In the genomic region with DNA sequence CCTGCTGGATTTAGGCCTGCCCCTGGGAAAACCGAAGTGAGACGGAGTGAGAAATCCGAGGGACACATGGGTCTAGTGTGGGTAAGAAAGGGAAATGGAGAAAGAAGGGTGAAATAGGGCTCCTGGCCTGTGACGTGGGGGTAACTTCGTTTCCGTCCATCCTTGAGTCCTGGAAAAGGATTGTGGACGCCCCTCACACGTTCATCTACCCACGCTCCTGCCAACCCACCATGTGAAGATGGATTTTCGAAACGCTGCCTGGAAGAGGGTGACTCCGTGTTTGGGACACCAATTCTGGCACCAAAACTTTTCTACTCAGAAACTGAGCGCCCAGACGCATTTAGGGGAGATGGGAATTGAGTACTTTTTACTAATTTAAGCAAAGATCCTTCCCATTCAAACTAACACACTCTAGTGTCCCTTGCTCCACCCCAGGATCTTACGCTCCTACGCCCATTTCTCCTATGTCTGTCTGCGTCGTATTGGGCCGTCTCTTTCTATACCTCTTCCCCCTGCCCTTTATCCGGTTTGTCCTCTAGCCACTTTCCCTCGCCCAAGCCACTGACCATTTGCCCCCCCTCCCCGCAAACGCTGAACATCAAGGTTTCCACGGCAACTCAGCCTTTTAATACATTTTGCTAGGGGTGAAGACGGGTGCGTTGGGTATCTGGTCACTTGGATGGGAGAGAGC, we compare ENCODE assay signal across 10 mouse cellular contexts. TPM values are rescaled to one million over a fixed set of nuclear protein-coding genes. Genes with fewer than 3 reads are reported as not detected.
DNase-seq lines count a peak whose midpoint lies in the region; ATAC-seq and TF ChIP-seq lines count a peak whose summit lies in the region.
"Had no signal": no experiment of that assay in that cellular context is flagged by ENCODE, and none has a peak within 500 bp of the region (broad histone marks: within the 10 kb centered on the region; RNA-seq: fewer than 3 reads in every experiment).

No protein-coding gene starts in this region.

- TF ChIP-seq POLR2A in kidney, adult 2 months (IDR thresholded peaks at IDR 0.05; ENCODE audit: low read depth, low read length), result no peak

- no peaks in the 10 kb centered on the region for H3K9me3 ChIP-seq in ES-E14 (ENCODE audit: control insufficient read depth, insufficient read depth, low read depth, low read length)
- no peaks in the 10 kb centered on the region for H3K9me3 ChIP-seq in forebrain, embryonic 10.5 days
- no peaks in the 10 kb centered on the region for H3K9me3 ChIP-seq in liver, embryonic 12.5 days (replicated peaks)

- no peaks in the 10 kb centered on the region for H3K36me3 ChIP-seq in kidney, adult 2 months (ENCODE audit: control insufficient read depth, insufficient read depth, low read length)
- H3K36me3 ChIP-seq in ES-E14 (ENCODE audit: control insufficient read depth, insufficient read depth, low read length, poor library complexity, severe bottlenecking), result no peaks in the 10 kb centered on the region; the same call in 1 of the 2 replicates
- peaks cover 30% of the 10 kb centered on the region for H3K36me3 ChIP-seq in forebrain, embryonic 10.5 days (replicated peaks)
- H3K36me3 ChIP-seq in liver, embryonic 12.5 days, result no peaks in the 10 kb centered on the region

- no peaks in the 10 kb centered on the region for H3K27me3 ChIP-seq in kidney, adult 2 months (replicated peaks; ENCODE audit: control insufficient read depth, insufficient read depth, low read length)
- H3K27me3 ChIP-seq in forebrain, embryonic 10.5 days (ENCODE audit: poor library complexity, severe bottlenecking), result peaks cover 57% of the 10 kb centered on the region
- H3K27me3 ChIP-seq in liver, embryonic 12.5 days (replicated peaks), result peaks cover 93% of the 10 kb centered on the region

- no peaks in the 10 kb centered on the region for H3K4me1 ChIP-seq in kidney, adult 2 months (ENCODE audit: control insufficient read depth, insufficient read depth, low read length)
- H3K4me1 ChIP-seq in ES-E14 (ENCODE audit: control insufficient read depth in 2 of 2, insufficient read depth in 2 of 2, low read length in 2 of 2, poor library complexity in 1 of 2), result peaks cover 7 to 45% of the 10 kb centered on the region in 2 experiments
- peaks cover 75% of the 10 kb centered on the region for H3K4me1 ChIP-seq in forebrain, embryonic 10.5 days
- H3K4me1 ChIP-seq in liver, embryonic 12.5 days, result peaks cover 20% of the 10 kb centered on the region

- no peak for TF ChIP-seq CTCF in kidney, adult 2 months (conservative IDR thresholded peaks at IDR 0.05; ENCODE audit: insufficient read depth, insufficient read length, low read depth, low read length)

- no peak overlapping the region for H3K27ac ChIP-seq in kidney, adult 2 months (ENCODE audit: insufficient read depth, low read depth, low read length)
- H3K27ac ChIP-seq in ES-E14 (ENCODE audit: insufficient read depth, low read depth, low read length, poor library complexity, severe bottlenecking), result no peak overlapping the region
- H3K27ac ChIP-seq in forebrain, embryonic 10.5 days, result peak overlapping the region; percentile 98
- H3K27ac ChIP-seq in liver, embryonic 12.5 days, result no peak overlapping the region

- H3K4me3 ChIP-seq in kidney, adult 2 months (ENCODE audit: insufficient read depth, low read depth, low read length), result peak overlapping the region; percentile 65; the same call in 1 of the 2 replicates
- H3K4me3 ChIP-seq in ES-E14 (ENCODE audit: insufficient read depth in 1 of 2, low read depth in 1 of 2, low read length in 2 of 2, poor library complexity in 1 of 2, severe bottlenecking in 1 of 2), result peak overlapping the region; percentile 79 to 81
- peak overlapping the region; percentile 87 for H3K4me3 ChIP-seq in forebrain, embryonic 10.5 days
- peak overlapping the region; percentile 54 for H3K4me3 ChIP-seq in liver, embryonic 12.5 days

- no peak for ATAC-seq in liver, embryonic 12.5 days
- ATAC-seq in erythroblast, adult 5-6 weeks (replicated peaks; ENCODE audit: low FRiP score, poor library complexity, severe bottlenecking), result no peak

- peak overlapping the region; percentile 76 for H3K4me2 ChIP-seq in liver, embryonic 12.5 days

- whole genome bisulfite sequencing in kidney, adult 2 months, result 37% methylated on average over 26 of the region's 26 CpGs
- WGBS in forebrain, embryonic 10.5 days, result 25% methylated on average over 26 of the region's 26 CpGs
- WGBS in liver, embryonic 12.5 days (ENCODE audit: insufficient replicate concordance), result 22% methylated on average over 26 of the region's 26 CpGs

- in situ Hi-C loops in ES-E14 (cut with MboI; ENCODE audit: low sequenced_read_pairs in 2 of 2, unreplicated experiment in 2 of 2), result no loop called here

- no peak for DNase-seq in kidney, adult 2 months
- no peak for DNase-seq in kidney, postnatal 14 days
- no peak for DNase-seq in ES-E14 (ENCODE audit: low read depth, low spot score)
- DNase-seq in forebrain, embryonic 10.5 days (ENCODE audit: extremely low spot score, low spot score), result peak; percentile 31
- no peak for DNase-seq in gastrocnemius, postnatal 10 days
- no peak for DNase-seq in natural killer cell, adult 2 months (ENCODE audit: low spot score in 2 of 2)

- H3K9ac ChIP-seq in ES-E14 (ENCODE audit: insufficient read depth, low read depth, low read length, poor library complexity, severe bottlenecking), result peak overlapping the region; percentile 50
- H3K9ac ChIP-seq in liver, embryonic 12.5 days, result peak overlapping the region; percentile 65

TF ChIP-seq in ES-E14, 5 proteins besides CTCF, POLR2A, EP300 and RAD21:
- TF ChIP-seq ZC3H11A (IDR thresholded peaks at IDR 0.05; ENCODE audit: borderline replicate concordance, low read depth, low read length), result no peak
- no peak for TF ChIP-seq CHD2 (IDR thresholded peaks at IDR 0.05; ENCODE audit: low read depth, low read length)
- TF ChIP-seq MAFK (IDR thresholded peaks at IDR 0.05; ENCODE audit: insufficient read depth, low read depth, low read length), result no peak
- TF ChIP-seq ZNF384 (IDR thresholded peaks at IDR 0.05; ENCODE audit: low read depth, low read length), result no peak
- no peak for TF ChIP-seq HCFC1 (IDR thresholded peaks at IDR 0.05; ENCODE audit: borderline replicate concordance, insufficient read depth, low read length)
TF ChIP-seq in ES-E14: peak in this region for 0.

RNA-seq across cellular contexts. Expression of a gene that starts 0.4 kb away (rescaled TPM):
- polyA plus RNA-seq in kidney, adult 2 months (2012; rRNA removed), result 15.8 and 19.1 TPM in 2 replicates
- total RNA-seq in ES-E14 (2012; rRNA removed), result 10.1 and 15.6 TPM in 2 replicates
- polyA plus RNA-seq in forebrain, embryonic 10.5 days (2016; fragmentation: Nextera tagmentation; extraction: Ambion mirVana), result 9.7 TPM in 2 replicates
- polyA plus RNA-seq in liver, embryonic 12.5 days (2016; fragmentation: Nextera tagmentation; extraction: Ambion mirVana), result 5.0 and 5.5 TPM in 2 replicates
- total RNA-seq in erythroblast, adult 5-6 weeks (2015; ENCODE audit: low replicate concordance), result not detected in 2 replicates
- total RNA-seq in erythroblast, adult 5-6 weeks (2017; ENCODE audit: low replicate concordance), result 1.1 and 1.2 TPM in 2 replicates
- total RNA-seq in gastrocnemius, postnatal 10 days (2021), result 10 to 100 TPM; 33.3 to 41.5 TPM

RNA-seq across cellular contexts. Expression of a gene that starts 5.8 kb away (rescaled TPM):
- 4.0 and 5.6 TPM in 2 replicates for polyA plus RNA-seq in kidney, adult 2 months (2012; rRNA removed)
- 1.7 and 3.1 TPM in 2 replicates for total RNA-seq in ES-E14 (2012; rRNA removed)
- polyA plus RNA-seq in forebrain, embryonic 10.5 days (2016; fragmentation: Nextera tagmentation; extraction: Ambion mirVana), result 2.1 and 2.5 TPM in 2 replicates
- 0.08 and 0.17 TPM in 2 replicates for polyA plus RNA-seq in liver, embryonic 12.5 days (2016; fragmentation: Nextera tagmentation; extraction: Ambion mirVana)
- total RNA-seq in erythroblast, adult 5-6 weeks (2015; ENCODE audit: low replicate concordance), result not detected in 2 replicates
- not detected in 2 replicates for total RNA-seq in erythroblast, adult 5-6 weeks (2017; ENCODE audit: low replicate concordance)
- 1 to 10 TPM in 1 of 2 experiments, under 1 TPM in 1; 0.38 to 1.1 TPM for total RNA-seq in gastrocnemius, postnatal 10 days (2021)

RNA-seq across cellular contexts. Expression of a gene that starts 17.9 kb away (rescaled TPM):
- 0.16 and 0.41 TPM in 2 replicates for polyA plus RNA-seq in kidney, adult 2 months (2012; rRNA removed)
- total RNA-seq in ES-E14 (2012; rRNA removed), result 0.32 TPM in 1 of 2 replicates, not detected in the other
- 0.32 and 0.42 TPM in 2 replicates for polyA plus RNA-seq in forebrain, embryonic 10.5 days (2016; fragmentation: Nextera tagmentation; extraction: Ambion mirVana)
- polyA plus RNA-seq in liver, embryonic 12.5 days (2016; fragmentation: Nextera tagmentation; extraction: Ambion mirVana), result 0.29 and 0.43 TPM in 2 replicates
- total RNA-seq in erythroblast, adult 5-6 weeks (2015; ENCODE audit: low replicate concordance), result not detected in 2 replicates
- total RNA-seq in erythroblast, adult 5-6 weeks (2017; ENCODE audit: low replicate concordance), result not detected in 2 replicates
- 1 to 10 TPM; 8.4 to 9.4 TPM for total RNA-seq in gastrocnemius, postnatal 10 days (2021)
- total RNA-seq: hematopoietic stem cell, adult 5-6 weeks had no signal
- polyA plus RNA-seq: testis, adult 2 months had no signal

RNA-seq across cellular contexts. Expression of a gene that starts 28.6 kb away (rescaled TPM):
- 4.2 and 4.3 TPM in 2 replicates for polyA plus RNA-seq in kidney, adult 2 months (2012; rRNA removed)
- total RNA-seq in ES-E14 (2012; rRNA removed), result 128 and 137 TPM in 2 replicates
- 271 and 298 TPM in 2 replicates for polyA plus RNA-seq in forebrain, embryonic 10.5 days (2016; fragmentation: Nextera tagmentation; extraction: Ambion mirVana)
- polyA plus RNA-seq in liver, embryonic 12.5 days (2016; fragmentation: Nextera tagmentation; extraction: Ambion mirVana), result 193 TPM in 2 replicates
- 65.8 and 68.0 TPM in 2 replicates for total RNA-seq in erythroblast, adult 5-6 weeks (2015; ENCODE audit: low replicate concordance)
- total RNA-seq in erythroblast, adult 5-6 weeks (2017; ENCODE audit: low replicate concordance), result 58.5 and 73.8 TPM in 2 replicates
- total RNA-seq in gastrocnemius, postnatal 10 days (2021), result 10 to 100 TPM; 13.5 to 14.3 TPM

RNA-seq across cellular contexts. Expression of a gene that starts 28.7 kb away (rescaled TPM):
- 66.2 and 74.0 TPM in 2 replicates for polyA plus RNA-seq in kidney, adult 2 months (2012; rRNA removed)
- 149 and 150 TPM in 2 replicates for total RNA-seq in ES-E14 (2012; rRNA removed)
- 214 and 215 TPM in 2 replicates for polyA plus RNA-seq in forebrain, embryonic 10.5 days (2016; fragmentation: Nextera tagmentation; extraction: Ambion mirVana)
- 87.5 and 94.1 TPM in 2 replicates for polyA plus RNA-seq in liver, embryonic 12.5 days (2016; fragmentation: Nextera tagmentation; extraction: Ambion mirVana)
- total RNA-seq in erythroblast, adult 5-6 weeks (2015; ENCODE audit: low replicate concordance), result 10.0 and 34.6 TPM in 2 replicates
- total RNA-seq in erythroblast, adult 5-6 weeks (2017; ENCODE audit: low replicate concordance), result 22.0 and 29.6 TPM in 2 replicates
- total RNA-seq in gastrocnemius, postnatal 10 days (2021), result 10 to 100 TPM; 66.2 to 66.4 TPM
